ENCODE assay signal across 11 mouse cellular contexts in genomic region chr1:34387346-34388327, GRCm38 (mm10). TPM values are rescaled to one million over a fixed set of nuclear protein-coding genes. Genes with fewer than 3 reads are reported as not detected.
DNase-seq lines count a peak whose midpoint lies in the region; ATAC-seq lines count a peak whose summit lies in the region.
"Had no signal": no experiment of that assay in that cellular context is flagged by ENCODE, and none has a peak within 500 bp of the region (broad histone marks: within the 10 kb centered on the region; RNA-seq: fewer than 3 reads in every experiment).

No protein-coding gene starts in this region.

- H3K27ac ChIP-seq in hindbrain, embryonic 10.5 days = no peak overlapping the region; the same call in 1 of the 2 replicates
- no peak overlapping the region for H3K27ac ChIP-seq in hindbrain, embryonic 13.5 days
- H3K27ac ChIP-seq: liver, embryonic 14.5 days had no signal

- peak; percentile 56 for DNase-seq in hindbrain, embryonic 10.5 days (ENCODE audit: low spot score)
- DNase-seq in cerebellum, adult 11 months = peak; percentile 69
- peak; percentile 55 for DNase-seq in embryo, embryonic 9.5 days (ENCODE audit: extremely low spot score)
- DNase-seq in lung, postnatal 25 days (ENCODE audit: low spot score) = peak; percentile 43
- DNase-seq in frontal cortex, postnatal 14 days (ENCODE audit: low spot score in 2 of 2) = no peak
- DNase-seq in layer of hippocampus, adult 11-12 months (ENCODE audit: low spot score) = no peak
- no peak for DNase-seq in thymus, postnatal 36 days

- ATAC-seq in hindbrain, embryonic 13.5 days (ENCODE audit: low FRiP score) = no peak
- ATAC-seq: Patski had no signal

- no peak overlapping the region for H3K4me2 ChIP-seq in hindbrain, embryonic 13.5 days
- H3K4me2 ChIP-seq: embryonic facial prominence, embryonic 15.5 days had no signal

- no peaks in the 10 kb centered on the region for H3K27me3 ChIP-seq in hindbrain, embryonic 10.5 days (ENCODE audit: insufficient read depth, poor library complexity, severe bottlenecking)
- H3K27me3 ChIP-seq in hindbrain, embryonic 13.5 days = no peaks in the 10 kb centered on the region
- H3K27me3 ChIP-seq: embryonic facial prominence, embryonic 15.5 days had no signal

- H3K9ac ChIP-seq in hindbrain, embryonic 13.5 days = no peak overlapping the region
- H3K9ac ChIP-seq: embryonic facial prominence, embryonic 15.5 days; liver, embryonic 14.5 days had no signal

- H3K4me3 ChIP-seq in hindbrain, embryonic 10.5 days = no peak overlapping the region
- H3K4me3 ChIP-seq in hindbrain, embryonic 13.5 days = no peak overlapping the region
- H3K4me3 ChIP-seq: embryonic facial prominence, embryonic 15.5 days had no signal

- 55% methylated on average over 12 of the region's 12 CpGs for WGBS in hindbrain, embryonic 10.5 days
- WGBS in hindbrain, embryonic 13.5 days = 62% methylated on average over 12 of the region's 12 CpGs

- H3K36me3 ChIP-seq in hindbrain, embryonic 10.5 days = no peaks in the 10 kb centered on the region
- H3K36me3 ChIP-seq in hindbrain, embryonic 13.5 days = no peaks in the 10 kb centered on the region
- H3K36me3 ChIP-seq: embryonic facial prominence, embryonic 15.5 days had no signal

- no peaks in the 10 kb centered on the region for H3K9me3 ChIP-seq in hindbrain, embryonic 10.5 days
- H3K9me3 ChIP-seq in hindbrain, embryonic 13.5 days = no peaks in the 10 kb centered on the region
- H3K9me3 ChIP-seq: embryonic facial prominence, embryonic 15.5 days had no signal

- H3K4me1 ChIP-seq in hindbrain, embryonic 10.5 days (replicated peaks) = peaks cover 12% of the 10 kb centered on the region
- H3K4me1 ChIP-seq in hindbrain, embryonic 13.5 days (replicated peaks) = no peaks in the 10 kb centered on the region

RNA-seq across cellular contexts. Expression of gene Ccdc115, which starts 51.8 kb away (rescaled TPM):
- polyA plus RNA-seq in hindbrain, embryonic 10.5 days (2016; fragmentation: Nextera tagmentation; extraction: Ambion mirVana) = 72.9 and 79.3 TPM in 2 replicates
- 68.9 and 69.4 TPM in 2 replicates for polyA plus RNA-seq in hindbrain, embryonic 13.5 days (2015; fragmentation: Nextera tagmentation; extraction: Ambion mirVana)

RNA-seq across cellular contexts. Expression of gene Imp4, which starts 52.0 kb away (rescaled TPM):
- 107 and 123 TPM in 2 replicates for polyA plus RNA-seq in hindbrain, embryonic 10.5 days (2016; fragmentation: Nextera tagmentation; extraction: Ambion mirVana)
- 59.8 and 61.5 TPM in 2 replicates for polyA plus RNA-seq in hindbrain, embryonic 13.5 days (2015; fragmentation: Nextera tagmentation; extraction: Ambion mirVana)

Comparison
In these comparisons a context has a peak if more than half of its experiments do, and no peak if none do; other contexts are left out.
1. DNase-seq: peak in hindbrain, embryonic 10.5 days (single experiment), cerebellum, adult 11 months (single experiment), embryo, embryonic 9.5 days (single experiment) and lung, postnatal 25 days (single experiment); none in frontal cortex, postnatal 14 days (0 of 2), layer of hippocampus, adult 11-12 months (single experiment) and thymus, postnatal 36 days (0 of 2).